Mouse (Mus musculus) ovary, adult 2 months (tissue): ENCODE data around the gene Mpig6b. TPM values are rescaled to one million over a fixed set of nuclear protein-coding genes. Genes with fewer than 3 reads are reported as not detected.

ENCODE experiments used
- polyA plus RNA-seq: library from polyadenylated mRNA; depleted of rRNA; stranded (reverse); fragments of >200 nt; gene quantifications from 2 replicates; pipeline ENCODE4 v1.2.3, GENCODE M21; 2012; rRNA removed

Gene Mpig6b
- polyA plus RNA-seq, 1 experiment, result 0.25 TPM

Other genes with a start within 250 kb of the Mpig6b start
- gene Stk19, start 229.2 kb downstream of the Mpig6b start, polyA plus RNA-seq, result 56.5 and 60.0 TPM in 2 replicates
- gene Dxo, start 229.2 kb downstream of the Mpig6b start, polyA plus RNA-seq, result 45.2 and 55.1 TPM in 2 replicates
- 114 and 120 TPM in 2 replicates for gene Skiv2l, start 216.0 kb downstream of the Mpig6b start, polyA plus RNA-seq
- 24.5 and 28.4 TPM in 2 replicates for gene Nelfe, start 215.8 kb downstream of the Mpig6b start, polyA plus RNA-seq
- gene Cfb, start 203.7 kb downstream of the Mpig6b start, polyA plus RNA-seq, result 16.7 and 26.4 TPM in 2 replicates
- 31.4 and 37.2 TPM in 2 replicates for gene Zbtb12, start 186.7 kb downstream of the Mpig6b start, polyA plus RNA-seq
- gene Gm20547, start 184.1 kb downstream of the Mpig6b start, polyA plus RNA-seq, result 0.06 TPM in 1 of 2 replicates, not detected in the other
- 44.6 and 48.4 TPM in 2 replicates for gene C2, start 167.9 kb downstream of the Mpig6b start, polyA plus RNA-seq
- gene Ehmt2, start 167.7 kb downstream of the Mpig6b start, polyA plus RNA-seq, result 397 and 463 TPM in 2 replicates
- gene Slc44a4, start 151.7 kb downstream of the Mpig6b start, polyA plus RNA-seq, result 10.4 and 10.5 TPM in 2 replicates
- 41.7 and 43.1 TPM in 2 replicates for gene Neu1, start 134.9 kb downstream of the Mpig6b start, polyA plus RNA-seq
- 132 and 153 TPM in 2 replicates for gene Hspa1b, start 106.9 kb downstream of the Mpig6b start, polyA plus RNA-seq
- 1.1 TPM in 1 of 2 replicates, not detected in the other for gene Gm20481, start 96.3 kb downstream of the Mpig6b start, polyA plus RNA-seq
- 71.2 and 74.4 TPM in 2 replicates for gene Hspa1a, start 94.0 kb downstream of the Mpig6b start, polyA plus RNA-seq
- 0.28 and 0.47 TPM in 2 replicates for gene Hspa1l, start 93.5 kb downstream of the Mpig6b start, polyA plus RNA-seq
- gene Lsm2, start 84.3 kb downstream of the Mpig6b start, polyA plus RNA-seq, result 107 and 128 TPM in 2 replicates
- gene Vars, start 65.2 kb downstream of the Mpig6b start, polyA plus RNA-seq, result 349 and 387 TPM in 2 replicates
- 1.6 and 1.7 TPM in 2 replicates for gene Vwa7, start 49.6 kb downstream of the Mpig6b start, polyA plus RNA-seq
- 2.2 and 3.1 TPM in 2 replicates for gene Sapcd1, start 38.2 kb downstream of the Mpig6b start, polyA plus RNA-seq
- gene Msh5, start 19.4 kb downstream of the Mpig6b start, polyA plus RNA-seq, result 2.8 and 3.2 TPM in 2 replicates
- 134 and 150 TPM in 2 replicates for gene Clic1, start 16.2 kb downstream of the Mpig6b start, polyA plus RNA-seq
- 113 and 116 TPM in 2 replicates for gene Ddah2, start 7.1 kb downstream of the Mpig6b start, polyA plus RNA-seq
- gene Ly6g6c, start 796 bp downstream of the Mpig6b start, polyA plus RNA-seq, result not detected in 2 replicates
- 13.7 and 17.0 TPM in 2 replicates for gene Ly6g6e, start 10.7 kb upstream of the Mpig6b start, polyA plus RNA-seq
- gene Ly6g6d, start 11.9 kb upstream of the Mpig6b start, polyA plus RNA-seq, result 7.4 and 8.5 TPM in 2 replicates
- gene Ly6g6f, start 19.4 kb upstream of the Mpig6b start, polyA plus RNA-seq, result not detected in 2 replicates
- gene Abhd16a, start 23.1 kb upstream of the Mpig6b start, polyA plus RNA-seq, result 223 and 260 TPM in 2 replicates
- not detected in 2 replicates for gene Ly6g5c, start 42.1 kb upstream of the Mpig6b start, polyA plus RNA-seq
- gene Ly6g5b, start 49.2 kb upstream of the Mpig6b start, polyA plus RNA-seq, result 1.5 and 2.3 TPM in 2 replicates
- gene Gpank1, start 55.3 kb upstream of the Mpig6b start, polyA plus RNA-seq, result 17.4 and 20.2 TPM in 2 replicates
- 246 and 449 TPM in 2 replicates for gene Csnk2b, start 55.9 kb upstream of the Mpig6b start, polyA plus RNA-seq
- gene D17H6S53E, start 60.2 kb upstream of the Mpig6b start, polyA plus RNA-seq, result 7.9 and 13.4 TPM in 2 replicates
- 0.16 and 0.37 TPM in 2 replicates for gene Apom, start 65.9 kb upstream of the Mpig6b start, polyA plus RNA-seq
- gene Bag6, start 69.0 kb upstream of the Mpig6b start, polyA plus RNA-seq, result 379 and 401 TPM in 2 replicates
- 592 and 637 TPM in 2 replicates for gene Prrc2a, start 98.7 kb upstream of the Mpig6b start, polyA plus RNA-seq
- 1.4 and 1.9 TPM in 2 replicates for gene Aif1, start 109.9 kb upstream of the Mpig6b start, polyA plus RNA-seq
- gene Lst1, start 122.3 kb upstream of the Mpig6b start, polyA plus RNA-seq, result 15.6 and 19.9 TPM in 2 replicates
- gene Ltb, start 128.3 kb upstream of the Mpig6b start, polyA plus RNA-seq, result 4.6 and 6.7 TPM in 2 replicates
- gene Tnf, start 135.8 kb upstream of the Mpig6b start, polyA plus RNA-seq, result 0.62 and 0.77 TPM in 2 replicates
- 0.16 and 0.36 TPM in 2 replicates for gene Lta, start 139.2 kb upstream of the Mpig6b start, polyA plus RNA-seq
- not detected in 2 replicates for gene Gm16181, start 154.7 kb upstream of the Mpig6b start, polyA plus RNA-seq
- gene Atp6v1g2, start 167.5 kb upstream of the Mpig6b start, polyA plus RNA-seq, result 6.9 and 13.4 TPM in 2 replicates
- 42.9 and 64.2 TPM in 2 replicates for gene Nfkbil1, start 169.6 kb upstream of the Mpig6b start, polyA plus RNA-seq
- gene Ddx39b, start 175.6 kb upstream of the Mpig6b start, polyA plus RNA-seq, result 360 and 468 TPM in 2 replicates
- gene H2-D1, start 196.5 kb upstream of the Mpig6b start, polyA plus RNA-seq, result 422 and 558 TPM in 2 replicates